Mouse (Mus musculus) spleen, postnatal 10 days (tissue): Measurements from ENCODE around the gene Csgalnact2.

ENCODE experiments used
- DNase-seq, 2 experiments: peaks; one replicate each; pipeline ENCODE4 v3.0.0; 2021 to 2022; ENCODE audit warnings: low spot score in 2 of 2

The Csgalnact2 gene

DNA sequence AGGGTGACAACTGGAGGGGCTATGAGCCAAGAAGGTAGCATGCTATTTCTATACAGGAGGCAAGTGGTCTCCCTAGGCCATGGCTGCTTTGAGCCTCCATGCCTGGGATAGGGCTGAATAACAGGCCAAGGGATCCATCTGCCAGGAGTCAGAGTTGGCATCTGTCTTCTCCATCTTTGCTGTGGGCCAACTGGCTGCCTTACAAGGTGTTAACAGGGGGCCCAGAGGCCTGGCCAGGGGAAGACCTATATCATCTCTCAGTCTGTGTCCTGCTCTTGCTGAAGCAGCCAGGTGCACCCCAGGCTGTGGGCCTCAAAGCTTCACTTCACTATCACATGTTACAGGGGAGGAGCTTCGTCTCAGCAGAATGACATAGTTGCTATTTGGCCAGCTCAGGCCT, 66.8 kb downstream of the Csgalnact2 start:
- DNase-seq: no peak

DNA sequence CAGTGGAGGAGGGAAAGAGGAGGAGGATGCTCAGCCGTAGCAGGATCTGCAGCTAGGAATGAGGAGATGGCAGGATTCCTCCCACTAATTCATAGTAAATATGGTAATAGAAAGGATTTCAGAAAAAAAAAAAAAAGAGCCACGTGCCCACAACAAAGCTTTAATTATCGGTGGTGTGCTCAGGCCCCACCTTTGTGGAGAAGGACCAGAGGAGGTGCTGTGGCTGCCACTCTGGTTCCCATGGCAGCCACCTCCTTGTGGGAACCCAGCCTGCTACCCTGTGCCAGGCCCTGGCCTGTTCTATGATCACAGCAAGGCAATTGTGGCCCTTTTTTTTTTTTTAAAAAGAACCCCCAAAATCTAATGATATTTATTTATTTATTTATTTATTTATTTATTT, 67.5 kb downstream of the Csgalnact2 start:
- no peak for DNase-seq

DNA sequence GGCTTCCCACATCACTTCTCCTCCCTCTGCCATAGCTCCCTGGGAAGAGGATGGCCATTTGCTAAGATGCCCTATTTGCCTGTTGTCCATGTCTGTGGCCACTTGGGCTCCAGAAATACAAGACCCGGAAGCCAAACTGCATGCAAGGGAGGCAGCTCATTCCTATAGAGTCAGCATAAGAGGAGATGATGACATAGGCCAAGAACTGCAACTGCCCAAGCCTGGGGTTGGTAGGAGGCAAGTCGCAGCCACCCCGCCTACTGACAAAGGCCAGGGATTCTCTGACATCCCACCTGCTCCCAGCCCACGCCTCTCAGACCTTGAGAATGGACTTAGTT, 68.0 kb downstream of the Csgalnact2 start:
- DNase-seq: no peak

DNA sequence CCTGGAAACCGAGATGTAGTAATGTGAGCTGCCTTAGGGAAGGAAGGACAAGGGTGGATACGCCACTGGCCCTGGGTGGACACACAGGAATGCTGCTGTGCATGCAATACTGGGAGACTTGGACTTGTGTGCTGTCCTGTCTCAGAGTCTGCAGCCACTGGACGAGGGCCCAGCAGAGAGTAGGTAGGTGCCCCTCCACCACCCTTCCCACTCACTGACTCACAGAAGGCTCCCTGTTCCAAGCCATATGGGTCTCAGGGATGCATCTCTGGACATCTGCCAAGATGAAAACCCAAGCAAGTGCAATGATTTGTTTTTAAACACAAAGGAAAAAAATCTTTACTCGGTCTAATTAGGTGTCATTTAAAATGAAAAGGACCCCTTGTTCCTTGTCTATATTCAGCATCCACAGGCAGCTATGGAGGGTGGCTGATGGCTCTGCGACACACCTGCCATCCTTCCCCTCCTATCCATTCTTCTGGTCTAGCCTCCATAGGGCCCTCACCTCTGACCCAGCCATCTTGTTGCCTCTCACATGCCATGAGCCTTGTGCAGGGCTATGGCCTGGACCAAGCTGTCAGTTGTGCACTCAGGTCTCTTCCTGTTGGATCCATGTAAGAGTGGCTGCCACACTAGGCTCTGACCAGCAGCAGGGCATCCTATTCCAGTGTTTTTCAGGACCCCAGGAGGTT, 68.5 kb downstream of the Csgalnact2 start:
- no peak for DNase-seq

DNA sequence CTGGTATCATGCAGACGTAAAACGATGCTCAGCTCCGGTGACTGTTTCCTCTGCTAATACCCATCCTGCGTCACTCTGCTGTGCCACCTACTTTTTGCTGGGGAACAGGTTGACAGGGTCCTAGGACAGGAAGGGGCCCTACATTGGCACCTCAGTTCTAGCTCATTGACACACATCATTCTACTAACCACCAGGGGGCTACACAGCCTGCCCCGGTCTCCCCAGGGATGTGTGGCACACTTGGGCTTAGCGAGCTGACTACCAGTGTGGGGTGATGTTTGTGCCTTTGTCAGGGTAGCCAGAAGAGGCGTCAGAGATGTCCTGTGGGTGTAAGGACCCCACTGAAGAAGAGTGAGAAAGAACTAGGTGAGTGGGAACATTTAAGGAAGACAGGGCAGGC, 71.2 kb downstream of the Csgalnact2 start:
- no peak for DNase-seq

DNA sequence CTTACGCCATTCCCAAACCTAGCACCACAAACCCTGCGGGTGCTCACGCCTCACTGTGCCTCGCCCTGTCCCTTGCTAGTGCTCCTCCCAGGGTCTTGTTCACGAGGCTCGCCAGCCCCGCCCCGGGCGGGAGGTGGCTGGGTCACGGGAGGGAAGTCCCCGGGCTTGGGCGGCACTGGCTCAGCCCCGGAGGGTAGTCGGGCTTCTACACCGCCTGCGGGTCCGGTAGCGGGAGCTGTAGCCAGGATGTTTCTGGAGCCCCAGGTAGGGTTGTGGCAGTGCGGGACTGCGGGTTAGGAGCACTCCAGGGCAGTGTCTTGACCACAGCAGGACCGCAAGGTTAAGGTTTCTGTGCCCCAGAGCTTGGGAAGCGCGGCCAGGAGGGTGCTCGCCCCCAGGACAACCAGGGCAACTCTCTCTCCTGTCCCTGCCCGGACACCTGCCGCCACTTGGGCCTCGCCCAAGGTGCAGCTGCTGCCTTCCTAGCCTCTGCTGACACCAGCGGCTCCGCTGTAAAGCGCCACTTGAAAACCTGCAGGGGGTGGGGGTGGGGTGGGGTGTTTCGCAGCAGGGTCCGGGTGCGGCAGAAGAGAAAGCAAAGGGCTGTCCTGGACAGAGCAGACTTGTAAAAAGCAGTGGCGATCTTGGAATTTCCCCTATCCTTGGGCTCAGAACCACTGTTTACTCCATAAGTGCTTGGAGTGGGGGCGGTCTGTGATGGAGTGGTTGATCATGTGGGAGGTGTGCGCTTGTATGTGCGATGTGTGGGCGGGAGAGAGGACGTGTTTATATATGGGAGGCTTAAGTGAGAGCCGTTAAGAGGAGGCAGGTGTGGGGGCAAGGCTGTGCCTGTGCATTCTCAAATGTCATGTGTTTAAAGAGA, 72.5 kb downstream of the Csgalnact2 start:
- DNase-seq: peak; percentile 11 to 32

DNA sequence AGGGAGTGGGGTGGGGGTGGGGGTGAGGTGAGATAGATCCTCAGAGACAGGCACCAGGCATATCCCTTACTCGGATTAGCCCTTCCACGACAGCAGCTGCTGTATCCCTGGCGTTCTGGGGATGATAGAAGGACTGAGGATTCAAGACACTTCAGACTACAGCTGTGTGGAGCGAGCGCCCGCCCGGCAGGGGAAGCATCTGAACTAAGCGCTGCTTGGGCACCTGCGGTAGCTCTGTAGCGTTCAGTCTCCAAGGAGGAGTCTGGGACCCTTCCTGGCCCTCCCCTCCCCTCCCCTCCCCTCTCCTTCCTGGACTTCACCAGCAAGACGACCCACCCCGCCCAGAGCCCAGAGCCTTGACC, 73.1 kb downstream of the Csgalnact2 start:
- no peak for DNase-seq

DNA sequence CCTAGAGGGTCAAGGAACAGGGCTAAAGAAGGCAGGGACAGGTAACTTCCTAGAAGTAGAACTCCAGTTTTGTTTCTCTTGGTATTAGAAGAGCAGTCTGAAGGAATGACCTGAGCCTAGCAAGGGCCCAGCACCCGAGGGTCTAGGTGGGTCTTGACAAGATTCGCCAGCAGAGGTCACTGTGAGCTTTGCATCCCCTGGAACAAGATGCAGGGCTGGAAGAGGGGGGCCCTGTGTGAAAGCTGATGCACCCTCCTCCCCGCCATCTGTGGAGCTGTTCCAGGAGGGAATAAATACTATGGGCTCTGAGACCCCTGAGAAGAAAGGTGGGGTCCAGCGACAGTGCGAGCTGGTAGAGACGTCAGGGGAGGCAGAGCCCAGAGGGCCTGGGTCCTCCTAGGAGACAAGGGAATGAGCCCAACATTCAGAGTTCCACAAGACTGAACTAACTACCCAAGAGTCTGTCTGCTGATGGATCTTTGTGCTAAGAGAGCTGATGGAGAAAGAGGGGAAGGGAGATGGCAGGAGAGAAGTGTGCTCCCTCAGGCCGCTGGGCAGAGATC, 73.9 kb downstream of the Csgalnact2 start:
- DNase-seq: peak in 1 of 2 experiments; percentile 62

DNA sequence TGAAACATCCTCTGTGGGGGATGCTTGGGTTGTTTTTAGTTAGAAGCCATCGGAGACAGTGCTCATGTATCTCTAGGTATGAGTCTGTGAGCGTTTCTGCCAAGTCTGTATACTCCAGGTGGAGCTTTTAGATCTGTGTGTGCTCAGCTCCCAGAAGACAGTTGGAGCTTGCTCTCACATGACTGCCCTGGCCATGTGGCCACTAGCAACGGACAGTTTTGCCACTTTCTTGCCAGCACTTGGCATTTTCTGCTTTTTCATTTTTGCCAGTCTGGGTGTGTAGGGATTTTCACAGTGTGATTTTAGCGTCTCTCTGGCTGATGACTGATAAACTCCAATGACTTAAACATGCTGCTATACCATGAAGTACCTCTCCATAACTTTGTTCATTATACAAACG, 75.7 kb downstream of the Csgalnact2 start:
- no peak for DNase-seq

DNA sequence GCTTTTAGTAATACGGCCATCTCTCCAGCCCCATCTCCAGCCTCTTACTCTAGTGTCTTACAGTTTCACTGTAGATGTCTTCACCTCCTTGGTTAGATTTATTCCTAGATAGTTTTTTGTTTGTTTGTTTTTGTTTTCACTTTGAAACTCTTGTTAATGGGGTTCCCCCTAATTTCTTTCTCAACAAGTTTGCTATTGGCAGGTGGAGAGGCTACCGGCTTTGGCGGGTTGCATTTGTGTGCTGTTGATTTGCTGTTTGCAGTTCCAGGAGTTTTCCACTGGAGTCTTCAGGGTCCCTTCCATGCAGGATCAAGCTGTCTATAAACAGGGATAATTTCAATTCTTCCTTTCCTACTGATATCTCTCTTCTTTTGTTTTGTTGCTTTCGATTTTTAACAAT, 77.7 kb downstream of the Csgalnact2 start:
- DNase-seq: no peak
